Mouse (Mus musculus): Measurements from ENCODE around the gene Vmn1r227. TPM values are rescaled to one million over a fixed set of nuclear protein-coding genes. Genes with fewer than 3 reads are reported as not detected.

The Vmn1r227 gene
- polyA plus RNA-seq (2015; fragmentation: Nextera tagmentation; extraction: Ambion mirVana) = not detected in 2 replicates

DNA sequence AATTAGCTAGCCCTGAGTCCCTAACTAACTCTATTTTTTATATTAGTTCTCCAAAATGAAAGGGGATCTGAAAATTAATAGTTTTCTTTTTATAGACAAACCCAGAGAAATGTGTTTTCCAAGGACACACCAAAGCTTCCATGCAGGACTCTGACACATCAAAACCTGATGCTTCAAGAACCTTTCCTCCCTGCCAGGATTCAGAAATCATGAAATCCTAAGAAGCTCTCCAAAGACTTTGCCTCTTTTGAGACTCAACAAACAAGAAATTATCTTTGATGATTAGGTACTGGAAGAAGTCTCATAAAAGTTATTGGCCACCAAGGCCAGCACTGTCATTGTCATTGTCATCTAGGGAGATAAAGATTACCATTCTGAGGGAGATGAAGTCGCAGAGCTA, at the start of gene Vmn1r227:
Gene Vmn1r227, plus strand, starts transcription at position 301 of the 400 bp plus-strand sequence.
- Histone ChIP-seq H3K9me3 (no peaks in the 10 kb centered on the region), H3K4me2 (no peak within 1 kb of the TSS), H3K4me1 (no peaks in the 10 kb centered on the region), H3K9ac (no peak within 1 kb of the TSS), H3K4me3 (no peak within 1 kb of the TSS), H3K27ac (no peak within 1 kb of the TSS), H3K36me3 (no peaks in the 10 kb centered on the region), H3K27me3 (no peaks in the 10 kb centered on the region)
- ATAC-seq (ENCODE audit: borderline replicate concordance, extremely low read depth, low FRiP score, low TSS enrichment) = no peak
- 38% methylated on average over 1 of the region's 1 CpGs for WGBS

GRCm38 (mm10) chr17:20682543-20682942, 47.1 kb upstream of the Vmn1r227 start, which contains the start of gene Vmn1r226:
Gene Vmn1r226 (plus strand): TSS chr17:20682843.
- no peaks in the 10 kb centered on the region for H3K27me3 ChIP-seq
- H3K27ac ChIP-seq = no peak within 1 kb of the TSS
- no peak within 1 kb of the TSS for H3K9ac ChIP-seq
- no peaks in the 10 kb centered on the region for H3K9me3 ChIP-seq
- H3K4me1 ChIP-seq = no peaks in the 10 kb centered on the region
- no peaks in the 10 kb centered on the region for H3K36me3 ChIP-seq
- no peak within 1 kb of the TSS for H3K4me3 ChIP-seq
- ATAC-seq (ENCODE audit: borderline replicate concordance, extremely low read depth, low FRiP score, low TSS enrichment) = no peak
- no peak within 1 kb of the TSS for H3K4me2 ChIP-seq

DNA sequence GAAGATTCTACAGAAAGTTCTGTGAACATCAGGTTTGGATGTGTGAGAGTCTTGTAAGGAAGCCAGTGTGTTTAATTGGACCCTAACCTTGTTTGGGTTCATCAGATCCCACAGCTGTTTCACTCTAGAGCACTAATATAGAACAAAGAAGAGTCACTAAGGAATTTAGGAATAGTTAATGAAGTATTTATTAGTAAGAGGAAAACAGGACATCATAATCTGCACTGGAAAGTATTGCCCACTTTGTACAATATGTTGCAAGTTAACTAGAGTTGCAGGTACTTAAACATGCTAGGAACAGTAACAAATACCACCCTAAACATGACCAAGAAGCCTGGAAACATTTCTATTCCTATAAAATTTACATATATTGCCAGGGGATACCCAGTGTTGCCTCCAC, 56.4 kb downstream of the Vmn1r227 start, which contains the start of gene Vmn1r228:
Gene Vmn1r228, minus strand, starts transcription at position 101 of the 400 bp plus-strand sequence.
- no peak for ATAC-seq (ENCODE audit: borderline replicate concordance, extremely low read depth, low FRiP score, low TSS enrichment)
- Histone ChIP-seq H3K27me3 (no peaks in the 10 kb centered on the region), H3K9me3 (no peaks in the 10 kb centered on the region), H3K9ac (no peak within 1 kb of the TSS), H3K27ac (no peak within 1 kb of the TSS), H3K4me2 (no peak within 1 kb of the TSS), H3K4me1 (no peaks in the 10 kb centered on the region), H3K36me3 (no peaks in the 10 kb centered on the region), H3K4me3 (no peak within 1 kb of the TSS)

Other genes with a start within 250 kb of the Vmn1r227 start
- not detected in 2 replicates for gene Vmn2r108, start 248.5 kb upstream of the Vmn1r227 start, polyA plus RNA-seq (2015; fragmentation: Nextera tagmentation; extraction: Ambion mirVana)
- gene Vmn1r225, start 231.7 kb upstream of the Vmn1r227 start, polyA plus RNA-seq (2015; fragmentation: Nextera tagmentation; extraction: Ambion mirVana) = not detected in 2 replicates
- not detected in 2 replicates for gene Vmn2r109, start 165.1 kb upstream of the Vmn1r227 start, polyA plus RNA-seq (2015; fragmentation: Nextera tagmentation; extraction: Ambion mirVana)
- gene Vmn2r110, start 133.4 kb upstream of the Vmn1r227 start, polyA plus RNA-seq (2015; fragmentation: Nextera tagmentation; extraction: Ambion mirVana) = 0.02 and 0.03 TPM in 2 replicates
- not detected in 2 replicates for gene Fpr-rs3, start 105.0 kb upstream of the Vmn1r227 start, polyA plus RNA-seq (2015; fragmentation: Nextera tagmentation; extraction: Ambion mirVana)
- gene Vmn1r226, start 47.0 kb upstream of the Vmn1r227 start, polyA plus RNA-seq (2015; fragmentation: Nextera tagmentation; extraction: Ambion mirVana) = not detected in 2 replicates
- not detected in 2 replicates for gene Vmn1r228, start 56.3 kb downstream of the Vmn1r227 start, polyA plus RNA-seq (2015; fragmentation: Nextera tagmentation; extraction: Ambion mirVana)
- not detected in 2 replicates for gene Vmn1r229, start 81.7 kb downstream of the Vmn1r227 start, polyA plus RNA-seq (2015; fragmentation: Nextera tagmentation; extraction: Ambion mirVana)
- gene Vmn1r230, start 110.6 kb downstream of the Vmn1r227 start, polyA plus RNA-seq (2015; fragmentation: Nextera tagmentation; extraction: Ambion mirVana) = not detected in 2 replicates
- not detected in 2 replicates for gene Vmn1r231, start 175.2 kb downstream of the Vmn1r227 start, polyA plus RNA-seq (2015; fragmentation: Nextera tagmentation; extraction: Ambion mirVana)
- not detected in 2 replicates for gene Vmn1r232, start 189.9 kb downstream of the Vmn1r227 start, polyA plus RNA-seq (2015; fragmentation: Nextera tagmentation; extraction: Ambion mirVana)
- 378 and 380 TPM in 2 replicates for gene Ppp2r1a, start 215.5 kb downstream of the Vmn1r227 start, polyA plus RNA-seq (2015; fragmentation: Nextera tagmentation; extraction: Ambion mirVana)

All from lung, embryonic 15.5 days (tissue).